Mouse (Mus musculus) heart, postnatal 0 days (tissue): ENCODE data around the gene Stk24.

Experiments used
- CTCF ChIP-seq: IDR thresholded peaks from 2 replicates; pipeline ENCODE4 v1.5.1; 2016; ENCODE audit warnings: antibody characterized with exemption, control low read depth, low read depth
- EP300 ChIP-seq: IDR thresholded peaks from 2 replicates; pipeline ENCODE4 v1.6.1; 2016; ENCODE audit warnings: antibody characterized with exemption, low read depth

DNA sequence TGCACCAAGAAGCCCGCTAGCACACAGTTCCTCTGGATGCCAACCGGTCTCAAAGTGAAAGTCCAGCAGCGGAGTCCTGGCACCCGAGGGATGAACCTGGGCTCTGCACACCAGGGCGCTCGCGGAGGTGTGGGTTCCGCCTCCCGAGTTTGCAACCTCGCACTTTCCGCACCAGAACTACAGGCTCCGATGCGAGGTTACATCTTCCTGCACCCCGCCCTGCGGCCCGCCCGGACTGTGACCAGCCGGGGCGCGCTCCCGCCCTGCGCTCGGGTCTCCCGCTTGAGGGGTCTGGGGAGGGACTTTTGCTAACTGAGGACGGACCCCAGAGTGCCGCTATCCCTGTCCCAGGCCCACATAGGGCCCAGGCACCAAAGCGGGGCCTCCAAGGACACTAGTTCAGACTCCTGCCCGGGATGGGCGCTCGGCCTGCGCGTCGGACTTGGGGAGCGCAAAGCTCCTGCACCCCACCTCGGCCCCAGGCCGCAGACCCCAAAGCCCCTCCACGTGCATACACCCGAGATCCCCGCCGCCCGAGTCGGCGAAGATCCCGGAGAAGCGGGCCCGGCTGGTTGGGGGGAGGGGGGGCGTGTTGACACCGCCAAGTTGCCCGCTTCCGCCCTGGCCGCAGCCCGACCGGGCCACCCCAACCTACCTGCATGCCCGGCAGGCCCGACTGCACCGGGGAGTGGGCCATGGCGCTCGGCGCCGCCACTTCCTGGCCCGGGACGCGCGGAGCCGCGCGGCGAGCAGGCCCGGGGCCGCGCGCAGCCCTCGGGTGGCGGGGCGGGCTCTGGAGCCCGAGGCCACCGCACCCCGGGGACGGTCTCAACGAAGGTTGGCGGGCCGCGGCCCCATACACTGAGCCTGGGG lies 1.3 kb downstream of the Stk24 start:
- TF ChIP-seq CTCF (no peak), EP300 (no peak)
